Mouse (Mus musculus) right cerebral cortex, adult 18-20 months (tissue): ENCODE results near the gene Pmm2.

Source experiments
- DNase-seq: peaks from one replicate; pipeline ENCODE4 v3.0.0; 2022; ENCODE audit warnings: mixed read lengths

The Pmm2 gene

DNA sequence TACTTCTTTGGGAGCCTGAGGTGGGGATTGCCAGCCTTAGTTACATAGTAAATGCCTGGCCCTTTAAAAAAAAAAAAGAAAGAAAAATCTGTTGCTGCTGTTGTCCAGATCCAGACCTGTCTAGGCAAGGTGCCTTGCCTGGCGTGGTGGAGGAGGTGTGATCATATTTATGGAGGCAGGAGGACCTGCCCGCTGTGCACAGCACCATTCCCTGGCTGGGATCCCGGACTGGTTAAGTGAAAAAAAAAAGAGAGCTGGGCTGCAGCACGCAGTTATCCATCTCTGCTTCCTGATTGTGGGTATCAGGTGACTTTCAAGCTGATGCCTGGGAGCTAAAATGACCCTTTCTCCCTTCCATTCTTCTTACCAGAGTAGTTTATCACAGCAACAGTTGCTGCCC, 47.6 kb downstream of the Pmm2 start:
- no peak for DNase-seq

DNA sequence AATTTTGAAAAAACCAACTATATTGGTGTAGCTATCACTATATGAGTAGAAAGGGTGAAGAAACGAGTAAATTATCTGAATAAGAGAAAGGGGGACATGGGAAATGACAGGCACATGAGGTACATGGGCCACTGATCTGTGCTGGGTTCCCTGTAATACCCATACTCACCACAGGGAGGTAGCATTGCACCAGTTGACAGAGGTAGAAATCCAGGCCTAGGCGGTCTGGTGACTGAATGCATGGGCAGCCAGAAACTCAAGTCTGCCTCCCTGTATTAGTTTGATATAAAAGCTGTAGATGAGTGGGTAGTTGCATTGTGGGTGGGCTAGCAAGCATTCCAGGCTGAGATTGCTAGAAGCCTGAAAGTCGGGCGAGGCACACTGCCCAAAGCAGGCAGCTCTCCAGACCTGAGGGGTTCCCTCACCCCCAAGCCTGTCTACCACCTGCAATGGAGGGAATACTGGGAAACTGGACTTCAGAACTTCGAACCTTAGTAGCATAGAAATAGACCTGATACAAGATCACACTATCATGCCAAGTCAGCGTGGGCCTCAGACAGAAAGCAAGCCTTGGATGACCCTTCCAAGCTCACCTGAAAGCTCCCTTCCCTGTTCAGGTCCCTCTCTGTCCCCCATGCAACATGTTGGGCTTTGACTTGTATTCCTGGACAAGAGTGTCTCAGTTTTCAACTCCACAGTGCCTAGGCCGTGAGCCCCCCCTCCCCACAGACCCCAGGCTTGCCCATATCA, 48.8 kb downstream of the Pmm2 start:
- peak; percentile 78 for DNase-seq

DNA sequence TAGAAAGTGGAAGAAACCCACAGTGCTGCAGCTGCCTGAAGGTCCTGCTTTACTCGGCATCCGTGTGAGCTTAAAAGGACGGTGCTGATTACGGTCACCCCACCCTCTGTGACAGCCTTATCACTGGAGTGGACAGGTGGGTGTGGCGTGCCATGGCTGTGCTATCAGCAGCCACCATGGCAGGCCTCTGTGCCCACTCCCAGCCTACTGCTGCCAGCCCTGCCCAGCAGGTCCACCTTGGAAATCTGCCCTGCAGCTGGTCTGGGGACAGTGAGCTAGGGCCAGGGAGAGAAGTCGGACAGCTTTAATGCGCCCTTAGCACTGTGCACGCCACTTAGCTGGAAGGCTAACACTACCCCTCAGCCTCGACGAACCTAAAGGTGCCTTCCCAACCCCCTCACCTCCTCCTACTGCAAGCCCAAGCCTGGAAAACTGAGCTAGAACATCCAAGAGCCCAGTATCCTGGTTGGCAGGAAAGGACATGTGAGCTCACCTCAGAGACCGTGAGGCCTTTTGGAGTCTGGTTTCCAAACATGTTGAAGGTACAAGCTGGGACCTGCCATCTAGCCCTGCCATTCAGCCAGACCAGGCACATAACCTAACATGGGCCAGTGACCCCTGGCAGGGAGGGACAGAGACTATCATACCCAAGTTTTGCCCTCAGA, 49.5 kb downstream of the Pmm2 start:
- no peak for DNase-seq

DNA sequence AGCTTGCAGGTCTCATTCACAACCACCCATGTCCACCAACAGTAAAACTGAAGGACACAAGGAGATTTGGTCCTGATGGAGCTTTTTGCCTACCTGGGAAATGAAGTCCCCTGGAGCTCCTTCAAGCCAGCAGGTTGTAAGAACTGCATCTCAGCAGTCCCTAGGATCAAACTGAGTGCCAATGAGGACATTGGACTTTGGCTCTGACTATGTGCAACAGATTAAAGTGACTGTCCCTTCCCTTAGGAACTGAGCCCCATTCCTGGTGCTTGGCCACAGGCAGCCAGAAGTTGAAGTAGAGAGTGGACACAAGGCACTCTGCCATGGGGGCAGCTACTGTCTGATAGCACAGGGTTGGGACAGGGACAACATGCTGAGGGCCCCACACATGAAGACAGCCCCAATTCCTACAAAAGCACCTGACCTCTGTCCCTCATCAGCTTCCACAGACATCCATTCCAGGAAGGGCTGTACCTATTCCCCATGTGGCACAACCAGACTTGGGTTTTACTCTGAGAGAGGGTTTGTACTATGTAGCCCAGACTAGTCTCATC, 50.2 kb downstream of the Pmm2 start:
- DNase-seq = no peak

DNA sequence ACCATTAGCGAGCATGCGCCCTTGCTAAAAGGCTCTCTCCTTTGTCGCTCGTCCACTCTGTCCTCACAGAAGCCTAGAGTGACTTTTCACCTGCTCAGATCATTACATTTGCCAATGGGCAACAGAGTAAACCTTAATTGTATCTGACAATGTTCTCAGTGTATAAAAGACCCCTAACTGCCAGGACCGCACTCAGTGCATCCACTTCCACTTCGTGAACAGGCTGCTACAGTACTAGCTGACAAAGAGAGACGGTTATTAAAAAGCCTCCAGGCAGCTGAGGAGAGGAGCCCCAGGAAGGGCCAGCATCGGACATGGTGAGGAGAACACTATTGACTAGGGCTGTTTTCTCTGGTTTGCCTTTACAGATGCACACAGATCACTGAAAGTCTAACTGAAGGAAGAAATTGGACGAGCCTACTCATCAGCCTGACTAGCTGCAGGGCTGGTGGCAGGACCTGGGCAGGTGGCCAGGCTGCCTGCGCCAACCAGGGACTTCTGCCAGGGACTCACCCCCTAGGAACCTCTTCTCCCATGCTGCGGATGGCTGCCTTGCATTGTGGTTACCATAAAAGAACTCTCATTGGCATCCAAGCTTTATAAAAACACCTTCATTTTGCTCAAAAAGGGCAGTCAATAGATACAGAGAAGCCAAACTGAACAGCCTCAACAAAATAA, 52.6 kb downstream of the Pmm2 start:
- DNase-seq = peak; percentile 51

DNA sequence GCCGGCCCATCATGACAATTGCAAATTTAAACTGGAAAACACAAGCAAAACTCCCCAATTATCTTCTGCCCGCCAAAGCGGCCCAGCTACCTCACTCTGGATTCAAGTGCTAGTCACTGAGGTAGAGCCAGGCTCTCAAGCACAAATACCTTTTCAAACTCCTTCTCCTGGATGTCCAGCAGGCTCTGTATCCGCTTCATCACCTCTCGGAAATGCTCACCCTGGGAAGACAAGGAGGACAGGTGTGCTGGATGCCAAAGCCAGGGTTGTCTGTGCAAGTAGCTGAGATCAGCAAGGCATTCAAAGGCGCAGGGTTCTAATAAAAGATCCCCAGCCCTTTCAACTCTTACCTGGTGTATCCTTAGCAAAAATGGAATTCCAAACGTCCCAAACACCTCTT, 53.7 kb downstream of the Pmm2 start:
- no peak for DNase-seq

DNA sequence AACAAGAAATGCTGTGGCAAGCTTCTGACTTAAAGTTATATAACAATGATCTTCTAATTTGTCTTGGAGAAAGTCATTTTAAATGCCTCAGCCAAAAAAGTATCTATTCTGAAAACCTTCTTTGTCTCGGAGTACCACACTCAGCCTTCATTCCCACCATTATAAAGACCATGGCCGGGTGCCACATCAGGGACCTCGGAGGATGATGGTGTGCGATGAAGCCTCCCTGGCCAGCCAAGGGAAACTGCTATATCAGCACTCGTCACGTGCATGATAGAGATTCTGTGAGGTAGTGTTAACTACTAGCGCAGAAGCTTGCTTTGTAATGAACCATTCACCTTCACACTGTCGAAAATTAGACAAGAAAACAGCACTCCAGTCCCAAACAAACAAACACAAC, 62.1 kb downstream of the Pmm2 start:
- no peak for DNase-seq

DNA sequence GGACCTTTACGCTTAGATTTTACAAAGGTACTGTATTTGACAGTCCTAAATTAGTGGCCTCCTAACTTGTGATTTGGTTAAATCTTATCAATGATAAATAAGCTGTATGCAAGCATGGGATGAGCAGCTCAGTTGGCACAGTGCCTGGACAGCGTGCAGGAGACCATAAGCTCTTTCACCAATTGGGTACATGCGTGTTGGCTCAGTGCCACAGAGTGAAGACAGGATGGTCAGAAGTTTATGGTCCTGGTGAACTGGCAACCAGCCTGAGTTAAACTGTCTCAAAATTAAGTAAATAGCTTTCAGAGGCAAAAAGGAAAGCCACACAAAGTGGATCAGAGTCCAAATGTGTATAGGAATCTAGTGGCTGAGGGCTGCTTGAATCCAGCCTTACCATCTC, 63.1 kb downstream of the Pmm2 start:
- no peak for DNase-seq

DNA sequence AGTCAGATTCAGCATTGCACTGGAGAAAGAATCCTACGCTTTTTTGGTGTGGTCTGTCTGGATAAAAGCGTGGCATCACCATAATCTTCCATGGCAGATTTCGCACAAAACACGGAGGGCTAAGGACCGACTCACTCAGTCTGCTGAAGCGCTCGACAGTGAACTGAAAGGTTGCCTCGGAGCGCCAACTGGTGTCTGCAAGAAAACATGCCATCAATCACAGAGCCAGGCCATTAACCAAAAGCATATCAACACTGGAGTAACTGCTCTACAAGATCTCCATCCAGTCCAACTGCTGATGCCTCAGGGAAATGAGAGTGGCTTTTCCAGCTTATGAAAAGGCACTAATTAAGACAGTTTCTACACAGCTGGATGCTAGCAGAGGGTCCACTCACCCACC, 74.5 kb downstream of the Pmm2 start:
- DNase-seq = no peak
